Mouse (Mus musculus) MEL (cell line): ENCODE measurements around the gene Nr3c2. TPM values are rescaled to one million over a fixed set of nuclear protein-coding genes. Genes with fewer than 3 reads are reported as not detected.

Experiments
- DNase-seq: peaks from one replicate; pipeline ENCODE4 v3.0.0; 2011; ENCODE audit warnings: low read depth, low spot score
- H3K27ac ChIP-seq: 2 replicates; pipeline ENCODE4 v1.5.1; 2012; ENCODE audit warnings: low read depth, mild to moderate bottlenecking, control low read depth, low read length, moderate library complexity; ENCODE audit not compliant: control insufficient read depth
- H3K27me3 ChIP-seq, 2 experiments: fragments of 150-350 bp in 1 of 2; sonication (generic) in 1 of 2; 2 replicates each; pipeline ENCODE4 v1.6.1; 2012; ENCODE audit warnings: low read length in 2 of 2, mild to moderate bottlenecking in 2 of 2, improper control_type of control experiment in 1 of 2, moderate library complexity in 1 of 2; ENCODE audit not compliant: insufficient read depth in 2 of 2, control insufficient read depth in 1 of 2
- H3K36me3 ChIP-seq, 2 experiments: 2 replicates each; pipeline ENCODE4 v1.6.1; 2012 to 2014; ENCODE audit warnings: low read length in 2 of 2, improper control_type of control experiment in 1 of 2, inconsistent platforms in 1 of 2, mild to moderate bottlenecking in 1 of 2; ENCODE audit not compliant: insufficient read depth in 2 of 2, control insufficient read depth in 1 of 2
- H3K4me1 ChIP-seq, 2 experiments: fragments of 150-350 bp in 1 of 2; sonication (generic) in 1 of 2; 2 replicates each; pipeline ENCODE4 v1.6.1; 2012; ENCODE audit warnings: low read length in 2 of 2, improper control_type of control experiment in 1 of 2, mild to moderate bottlenecking in 1 of 2; ENCODE audit not compliant: insufficient read depth in 2 of 2, control insufficient read depth in 1 of 2
- H3K4me3 ChIP-seq, 2 experiments: fragments of 150-350 bp in 1 of 2; sonication (generic) in 1 of 2; 2 replicates each; pipeline ENCODE4 v1.5.1; 2012; ENCODE audit warnings: low read depth in 2 of 2, low read length in 2 of 2, mild to moderate bottlenecking in 2 of 2, moderate library complexity in 2 of 2, control low read depth in 1 of 2, improper control_type of control experiment in 1 of 2; ENCODE audit not compliant: control insufficient read depth in 1 of 2, insufficient read depth in 1 of 2
- H3K79me2 ChIP-seq: 2 replicates; pipeline ENCODE4 v1.6.1; 2012; ENCODE audit warnings: mild to moderate bottlenecking, low read length, moderate library complexity; ENCODE audit not compliant: control insufficient read depth, poor library complexity, insufficient read depth
- H3K9ac ChIP-seq: 2 replicates; pipeline ENCODE4 v1.6.1; 2012; ENCODE audit warnings: low read depth, mild to moderate bottlenecking, control low read depth, low read length, moderate library complexity; ENCODE audit not compliant: control insufficient read depth, poor library complexity, severe bottlenecking
- H3K9me3 ChIP-seq: fragments of 150-350 bp; sonication (generic); replicated peaks from 2 replicates; pipeline ENCODE4 v1.6.1; 2012; ENCODE audit warnings: mild to moderate bottlenecking, low read length, improper control_type of control experiment, moderate library complexity; ENCODE audit not compliant: insufficient read depth
- BHLHE40 ChIP-seq: IDR thresholded peaks from 2 replicates; pipeline ENCODE4 v1.6.1; 2012; ENCODE audit warnings: low read depth, mild to moderate bottlenecking, inconsistent platforms, low read length, improper control_type of control experiment, borderline replicate concordance
- CHD2 ChIP-seq: IDR thresholded peaks from 2 replicates; pipeline ENCODE4 v1.6.1; 2011; ENCODE audit warnings: low read length, improper control_type of control experiment
- EP300 ChIP-seq, 2 experiments: IDR thresholded peaks; 2 replicates each; pipeline ENCODE4 v1.6.1; 2011; ENCODE audit warnings: improper control_type of control experiment in 2 of 2, low read length in 2 of 2, low read depth in 1 of 2, mild to moderate bottlenecking in 1 of 2
- ETS1 ChIP-seq: IDR thresholded peaks from 2 replicates; pipeline ENCODE4 v1.6.1; 2012; ENCODE audit warnings: low read depth, mild to moderate bottlenecking, inconsistent platforms, low read length, improper control_type of control experiment, moderate library complexity
- GATA1 ChIP-seq: IDR thresholded peaks from 2 replicates; pipeline ENCODE4 v1.6.1; 2011; ENCODE audit warnings: low read depth, low read length, improper control_type of control experiment
- HCFC1 ChIP-seq: IDR thresholded peaks from 2 replicates; pipeline ENCODE4 v1.6.1; 2012; ENCODE audit warnings: low read depth, mild to moderate bottlenecking, inconsistent platforms, low read length, improper control_type of control experiment, moderate library complexity
- JUND ChIP-seq: IDR thresholded peaks from 2 replicates; pipeline ENCODE4 v1.6.1; 2011; ENCODE audit warnings: low read depth, mild to moderate bottlenecking, improper control_type of control experiment, low read length
- MAZ ChIP-seq: IDR thresholded peaks from 2 replicates; pipeline ENCODE4 v1.6.1; 2012; ENCODE audit warnings: low read depth, mild to moderate bottlenecking, inconsistent platforms, low read length, improper control_type of control experiment
- MEF2A ChIP-seq: IDR thresholded peaks from 2 replicates; pipeline ENCODE4 v1.6.1; 2014; ENCODE audit warnings: low read depth, mild to moderate bottlenecking, inconsistent platforms, low read length, improper control_type of control experiment; ENCODE audit not compliant: poor library complexity, insufficient replicate concordance, severe bottlenecking; ENCODE audit errors: extremely low read depth
- MYB ChIP-seq: IDR thresholded peaks from 2 replicates; pipeline ENCODE4 v1.6.1; 2011; ENCODE audit warnings: mild to moderate bottlenecking, low read depth, low read length, improper control_type of control experiment
- POLR2A ChIP-seq, 2 experiments: IDR thresholded peaks; 2 replicates each; pipeline ENCODE4 v1.6.1; 2011 to 2012; ENCODE audit warnings: low read length in 2 of 2, mild to moderate bottlenecking in 2 of 2, control low read depth in 1 of 2, improper control_type of control experiment in 1 of 2, low read depth in 1 of 2, moderate library complexity in 1 of 2; ENCODE audit not compliant: control insufficient read depth in 1 of 2, insufficient read depth in 1 of 2, poor library complexity in 1 of 2
- POLR2AphosphoS5 ChIP-seq: IDR thresholded peaks from 2 replicates; pipeline ENCODE4 v1.6.1; 2012; ENCODE audit warnings: low read depth, borderline replicate concordance, mild to moderate bottlenecking, inconsistent platforms, low read length, moderate library complexity, mixed read lengths
- RCOR1 ChIP-seq: IDR thresholded peaks from 2 replicates; pipeline ENCODE4 v1.6.1; 2012; ENCODE audit warnings: low read depth, mild to moderate bottlenecking, inconsistent platforms, low read length, improper control_type of control experiment
- SMC3 ChIP-seq: IDR thresholded peaks from 2 replicates; pipeline ENCODE4 v1.6.1; 2011; ENCODE audit warnings: low read depth, low read length, improper control_type of control experiment
- TBP ChIP-seq: IDR thresholded peaks from 2 replicates; pipeline ENCODE4 v1.8.0; 2011; ENCODE audit warnings: low read depth, low read length, improper control_type of control experiment
- TCF12 ChIP-seq: IDR thresholded peaks from 2 replicates; pipeline ENCODE4 v1.6.1; 2014; ENCODE audit warnings: low read depth, mild to moderate bottlenecking, inconsistent platforms, low read length, improper control_type of control experiment, moderate library complexity
- USF2 ChIP-seq, 2 experiments: IDR thresholded peaks; 2 replicates each; pipeline ENCODE4 v1.6.1; 2011 to 2012; ENCODE audit warnings: improper control_type of control experiment in 2 of 2, low read length in 2 of 2, borderline replicate concordance in 1 of 2, inconsistent platforms in 1 of 2, low read depth in 1 of 2, mild to moderate bottlenecking in 1 of 2; ENCODE audit not compliant: insufficient read depth in 1 of 2
- ZC3H11A ChIP-seq: IDR thresholded peaks from 2 replicates; pipeline ENCODE4 v1.6.1; 2012; ENCODE audit warnings: low read depth, mild to moderate bottlenecking, inconsistent platforms, low read length, improper control_type of control experiment
- ZNF384 ChIP-seq: IDR thresholded peaks from 2 replicates; pipeline ENCODE4 v1.6.1; 2012; ENCODE audit warnings: low read depth, mild to moderate bottlenecking, inconsistent platforms, low read length, improper control_type of control experiment
- polyA plus RNA-seq, 2 experiments: library from polyadenylated mRNA; stranded (reverse) in 1 of 2; unstranded in 1 of 2; fragments of >175 nt in 1 of 2; fragments of >200 nt in 1 of 2; gene quantifications; 2 replicates each; pipeline versions ENCODE4 v1.2.1 to v1.2.4; 2012; ENCODE audit warnings: low replicate concordance in 2 of 2, low read depth in 1 of 2; ENCODE audit not compliant: insufficient read length in 2 of 2, insufficient read depth in 1 of 2, missing spikeins in 1 of 2
- total RNA-seq: library from RNA; depleted of rRNA; stranded (reverse); fragments of 300-350 nt; gene quantifications from 2 replicates; pipeline ENCODE4 v1.2.3, GENCODE M21; 2012

Nr3c2 gene
- total and polyA plus RNA-seq, 3 experiments = 1.0 to 1.5 TPM; not detected in 1

DNA sequence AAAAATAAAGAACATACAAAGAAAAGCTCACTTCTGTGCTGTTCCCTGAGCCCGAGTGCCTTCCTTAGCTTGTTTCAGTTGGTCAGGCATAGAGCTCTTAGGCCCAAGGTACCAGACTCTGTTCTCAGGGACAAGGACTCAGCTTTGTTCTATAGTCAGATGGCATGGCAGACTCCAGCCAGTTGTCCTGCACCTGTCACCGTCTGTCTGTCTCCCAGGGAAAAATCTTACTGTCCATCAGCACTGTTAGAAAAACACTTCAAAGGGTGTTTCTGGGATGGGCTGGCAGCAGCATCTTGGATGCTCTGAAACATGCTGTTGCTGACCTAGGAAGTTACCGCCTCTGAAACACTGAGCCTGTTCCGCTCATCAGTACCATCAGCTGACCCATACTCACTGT lies 78.7 kb downstream of the Nr3c2 start:
- Histone ChIP-seq H3K9me3 (no peaks in the 10 kb centered on the region), H3K27ac (no peak overlapping the region), H3K4me1 (no peaks in the 10 kb centered on the region), H3K4me3 (no peak overlapping the region), H3K79me2 (no peaks in the 10 kb centered on the region), H3K27me3 (no peaks in the 10 kb centered on the region), H3K9ac (no peak overlapping the region), H3K36me3 (no peaks in the 10 kb centered on the region)
- no peak for DNase-seq
- TF ChIP-seq MAZ (no peak), ETS1 (no peak), EP300 (IDR thresholded peaks at IDR 0.05; ENCODE audit: low read depth in 1 of 2, low read length in 2 of 2) (no peak), MEF2A (no peak), POLR2A (IDR thresholded peaks at IDR 0.05; ENCODE audit: control insufficient read depth in 1 of 2, insufficient read depth in 1 of 2, low read depth in 1 of 2, low read length in 2 of 2, poor library complexity in 1 of 2) (no peak), USF2 (IDR thresholded peaks at IDR 0.05; ENCODE audit: borderline replicate concordance in 1 of 2, insufficient read depth in 1 of 2, low read depth in 1 of 2, low read length in 2 of 2) (no peak), POLR2AphosphoS5 (no peak), JUND (no peak)

DNA sequence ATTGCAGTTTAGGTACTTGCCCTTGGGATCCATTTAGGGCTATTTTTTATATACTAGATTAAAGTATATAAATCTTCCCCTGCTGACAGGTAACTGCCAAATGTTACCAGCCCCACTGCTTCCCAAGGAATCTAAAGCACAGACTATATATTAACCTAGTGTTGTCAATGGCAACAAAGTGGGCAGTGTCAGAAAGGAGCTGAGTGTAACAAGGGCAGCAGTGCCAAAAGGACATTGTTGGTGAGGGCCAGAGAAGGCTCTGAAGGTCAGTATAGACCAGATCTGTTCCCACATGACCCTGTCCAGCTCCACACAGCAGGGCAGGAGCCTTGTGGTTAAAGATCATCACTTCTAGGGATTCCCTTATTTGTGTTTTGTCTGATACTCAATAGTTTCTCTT lies 84.8 kb downstream of the Nr3c2 start:
- no peak overlapping the region for H3K27ac ChIP-seq
- H3K4me3 ChIP-seq = no peak overlapping the region
- TF ChIP-seq MYB (no peak), MAZ (no peak), GATA1 (no peak), CHD2 (no peak), HCFC1 (no peak), SMC3 (no peak), JUND (no peak), ZNF384 (no peak), ZC3H11A (no peak), TCF12 (no peak), RCOR1 (no peak), BHLHE40 (no peak), TBP (no peak)
- TF ChIP-seq, all 39 proteins: peak for 0
- Histone ChIP-seq H3K4me1 (no peaks in the 10 kb centered on the region), H3K79me2 (no peaks in the 10 kb centered on the region), H3K9me3 (no peaks in the 10 kb centered on the region), H3K9ac (no peak overlapping the region), H3K27me3 (no peaks in the 10 kb centered on the region), H3K36me3 (no peaks in the 10 kb centered on the region)
- DNase-seq = no peak
